Mouse (Mus musculus): ENCODE measurements around the gene Oaz1.
"Not testable (repeated sequence)": the region's sequence is repeated elsewhere in the genome, so short reads cannot be mapped to it uniquely, and the experiment has no call there.

Oaz1 gene

GRCm38 (mm10) chr10:80802996-80803395 is 23.5 kb upstream of the Oaz1 start:
- no peak for DNase-seq (ENCODE audit: low spot score)

- no peak for DNase-seq (ENCODE audit: low spot score)
Measured at GRCm38 (mm10) chr10:80804340-80804739, 22.1 kb upstream of the Oaz1 start.

- DNase-seq (ENCODE audit: low spot score), result no peak
Measured at GRCm38 (mm10) chr10:80804916-80805315, 21.5 kb upstream of the Oaz1 start, which contains the start of gene Amh. TSS of gene Amh (plus strand) at chr10:80805243.

- no peak for DNase-seq (ENCODE audit: low spot score)
Measured at GRCm38 (mm10) chr10:80805322-80805721, 21.1 kb upstream of the Oaz1 start.

GRCm38 (mm10) chr10:80805925-80806324 is 20.5 kb upstream of the Oaz1 start:
- DNase-seq (ENCODE audit: low spot score), result peak; percentile 78

DNA sequence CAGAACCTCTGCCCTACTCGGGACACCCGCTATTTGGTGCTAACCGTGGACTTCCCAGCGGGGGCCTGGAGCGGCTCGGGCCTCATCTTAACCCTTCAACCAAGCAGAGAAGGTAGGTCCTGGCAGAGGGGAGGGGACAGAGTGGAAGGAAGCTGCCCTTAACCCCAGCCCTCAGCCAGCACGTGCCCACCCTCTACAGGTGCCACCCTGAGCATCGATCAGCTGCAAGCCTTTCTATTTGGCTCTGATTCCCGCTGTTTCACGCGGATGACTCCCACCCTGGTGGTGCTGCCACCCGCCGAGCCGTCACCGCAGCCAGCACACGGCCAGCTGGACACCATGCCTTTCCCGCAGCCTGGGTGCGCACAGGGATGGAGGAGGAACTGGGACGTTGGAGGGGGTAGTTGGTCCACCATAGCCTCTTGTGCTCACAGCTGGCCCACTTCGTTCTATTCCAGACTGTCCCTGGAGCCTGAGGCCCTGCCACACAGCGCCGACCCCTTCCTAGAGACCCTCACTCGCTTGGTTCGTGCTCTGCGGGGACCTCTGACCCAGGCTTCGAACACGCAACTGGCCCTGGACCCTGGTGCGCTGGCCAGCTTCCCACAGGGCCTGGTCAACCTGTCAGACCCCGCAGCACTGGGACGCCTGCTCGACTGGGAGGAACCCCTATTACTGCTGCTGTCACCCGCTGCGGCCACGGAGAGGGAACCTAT is 20.0 kb upstream of the Oaz1 start:
- DNase-seq (ENCODE audit: low spot score), result no peak

GRCm38 (mm10) chr10:80807057-80807627 is 19.3 kb upstream of the Oaz1 start:
- DNase-seq (ENCODE audit: low spot score), result peak; percentile 72

GRCm38 (mm10) chr10:80808099-80808984 is 18.1 kb upstream of the Oaz1 start:
- DNase-seq (ENCODE audit: low spot score), result no peak

DNA sequence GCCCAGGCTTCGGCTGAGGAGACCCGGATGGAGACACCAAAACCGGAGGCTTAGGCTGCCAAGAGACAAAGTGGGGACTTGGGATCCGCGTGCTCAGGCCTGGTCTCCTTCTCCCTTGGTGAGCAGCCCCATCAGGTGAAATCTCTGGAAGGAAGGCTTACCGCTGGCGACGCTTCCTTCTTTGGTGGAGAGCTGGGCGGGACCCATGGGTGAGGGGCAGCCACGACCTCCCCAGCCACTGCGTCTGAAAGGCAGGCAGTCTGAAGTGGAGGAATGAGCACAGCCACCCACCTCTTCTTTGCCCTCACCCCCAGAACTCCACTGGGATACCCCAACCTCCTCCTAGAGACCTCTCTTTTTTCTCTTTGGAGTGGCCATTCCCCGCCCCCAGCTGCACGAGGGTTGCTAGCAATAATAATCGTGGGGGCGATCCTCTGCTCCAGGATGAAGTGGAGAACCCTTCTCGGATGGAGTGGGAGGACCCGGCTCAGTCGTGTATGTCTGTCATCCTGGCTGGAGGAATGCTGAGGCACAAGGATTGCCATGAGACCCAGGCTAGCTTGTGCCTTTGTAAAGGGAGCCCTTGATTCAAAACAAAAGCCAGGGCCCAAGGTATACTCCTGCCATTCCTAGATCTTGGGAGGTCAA is 17.3 kb upstream of the Oaz1 start:
- DNase-seq (ENCODE audit: low spot score), result no peak

- no peak for DNase-seq (ENCODE audit: low spot score)
Measured at GRCm38 (mm10) chr10:80810084-80810483, 16.4 kb upstream of the Oaz1 start.

DNA sequence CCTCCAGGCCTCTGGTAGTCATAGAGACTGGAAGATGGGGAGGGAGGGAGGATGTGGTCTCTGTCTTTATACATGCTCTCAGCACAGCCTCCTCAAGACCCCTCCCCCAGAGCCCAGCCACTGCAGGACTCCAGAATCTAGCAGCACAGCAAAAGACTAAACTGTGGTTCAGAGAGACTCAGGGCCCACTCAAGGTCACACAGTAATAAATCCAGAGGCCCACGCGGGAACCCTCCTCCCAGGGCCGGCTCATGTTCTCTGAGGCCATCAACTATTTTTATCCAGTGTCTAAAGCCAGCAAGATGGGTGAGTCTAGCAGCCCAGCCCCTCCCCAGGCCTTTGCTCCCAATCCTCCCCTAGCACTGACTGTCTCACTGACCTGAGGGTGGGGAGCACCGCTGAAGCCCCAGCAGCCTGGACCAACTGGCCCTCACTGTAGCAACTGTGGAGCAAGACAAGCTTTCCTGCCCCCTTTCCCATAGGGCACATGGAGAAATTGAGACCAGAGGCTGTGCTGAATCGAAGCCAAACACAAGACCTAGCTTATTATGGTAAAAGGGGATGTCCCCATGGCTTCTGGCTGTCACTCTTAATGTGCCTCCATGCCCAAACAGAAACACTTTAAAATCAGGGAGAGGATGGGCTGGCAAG is 13.9 kb upstream of the Oaz1 start:
- no peak for DNase-seq (ENCODE audit: low spot score)

- DNase-seq (ENCODE audit: low spot score), result no peak
Measured at GRCm38 (mm10) chr10:80813366-80813765, 13.1 kb upstream of the Oaz1 start, which contains the start of gene Jsrp1. TSS of gene Jsrp1 (minus strand) at chr10:80813498.

GRCm38 (mm10) chr10:80814800-80815199 is 11.7 kb upstream of the Oaz1 start:
- DNase-seq (ENCODE audit: low spot score), result no peak

GRCm38 (mm10) chr10:80816303-80816702 is 10.2 kb upstream of the Oaz1 start:
- not testable (repeated sequence) for DNase-seq (ENCODE audit: low spot score)

- DNase-seq (ENCODE audit: low spot score), result no peak
Measured at GRCm38 (mm10) chr10:80817164-80817563, 9.3 kb upstream of the Oaz1 start.

- not testable (repeated sequence) for DNase-seq (ENCODE audit: low spot score)
Measured at GRCm38 (mm10) chr10:80817955-80818354, 8.5 kb upstream of the Oaz1 start.

DNA sequence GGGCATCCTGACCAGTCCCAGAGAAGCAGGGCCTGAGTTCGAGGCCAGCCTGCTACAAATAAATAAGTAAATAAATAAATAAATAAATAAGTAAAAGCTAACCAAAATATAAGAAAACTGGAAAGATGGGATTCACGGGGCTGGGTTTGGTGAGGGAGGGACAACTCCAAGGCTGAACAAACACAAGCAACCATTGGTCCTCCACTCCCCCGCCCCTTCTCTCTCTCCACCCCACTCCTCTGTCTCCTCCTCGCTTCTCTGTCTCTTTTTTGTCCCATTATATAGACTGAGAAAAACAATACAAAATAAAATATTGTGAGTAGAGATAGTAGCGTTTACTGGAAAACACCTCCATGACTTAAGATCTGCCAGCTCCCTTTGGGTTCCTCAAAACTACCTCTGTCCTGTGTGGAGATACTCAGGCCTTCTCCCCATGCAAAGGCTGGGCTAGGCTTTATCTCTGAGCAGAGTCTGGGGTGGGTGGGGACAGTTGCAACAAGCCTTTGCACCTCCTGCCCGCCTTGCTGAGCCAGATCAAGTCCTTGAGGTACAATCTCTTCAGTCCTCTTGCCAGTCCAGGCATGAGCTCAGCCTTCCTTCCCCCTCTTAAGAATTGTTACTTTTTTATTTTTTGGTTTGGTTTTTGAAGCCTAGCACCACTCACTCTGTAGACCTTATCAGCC is 7.7 kb upstream of the Oaz1 start:
- peak; percentile 42 for DNase-seq (ENCODE audit: low spot score)

- no peak for DNase-seq (ENCODE audit: low spot score)
Measured at GRCm38 (mm10) chr10:80819406-80819805, 7.0 kb upstream of the Oaz1 start.

GRCm38 (mm10) chr10:80821991-80822390 is 4.5 kb upstream of the Oaz1 start:
- DNase-seq (ENCODE audit: low spot score), result no peak

DNA sequence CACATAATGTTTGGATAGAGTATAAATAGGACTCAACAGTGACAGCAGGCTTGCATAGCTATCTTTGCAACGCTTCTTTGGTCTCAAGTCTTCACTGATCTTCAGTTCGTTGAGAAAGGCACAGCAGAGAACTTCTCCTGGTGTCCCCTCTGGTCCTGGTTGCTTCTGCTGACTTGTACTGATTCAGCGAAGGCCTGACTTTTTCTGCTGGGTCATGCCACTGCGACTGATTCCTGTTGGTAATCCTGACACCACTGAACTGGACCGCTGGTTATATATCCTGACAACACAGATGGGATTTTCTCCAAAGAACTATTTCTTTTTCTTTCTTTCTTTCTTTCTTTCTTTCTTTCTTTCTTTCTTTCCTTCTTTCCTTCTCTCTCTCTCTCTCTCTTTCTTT is 3.9 kb upstream of the Oaz1 start:
- no peak for DNase-seq (ENCODE audit: low spot score)

GRCm38 (mm10) chr10:80823316-80823715 is 3.1 kb upstream of the Oaz1 start:
- no peak for DNase-seq (ENCODE audit: low spot score)
